Mouse (Mus musculus) CD4-positive, CD25-positive, alpha-beta regulatory T cell, adult 4 months (primary cell): Measurements from ENCODE around the gene Ccs. TPM values are rescaled to one million over a fixed set of nuclear protein-coding genes. Genes with fewer than 3 reads are reported as not detected.

Experiments used
- polyA plus RNA-seq, 2 experiments: library from polyadenylated mRNA; unstranded; fragments of 100-300 nt; shearing (Covaris generic); gene quantifications; one replicate each; pipeline ENCODE4 v1.2.1; 2017

The Ccs gene
- polyA plus RNA-seq, 2 experiments from 2014 or later = 137 to 175 TPM

Other genes with a start within 250 kb of the Ccs start
- gene Lrfn4, start 223.7 kb downstream of the Ccs start, polyA plus RNA-seq = not detected
- 10 to 100 TPM; 45.3 to 50.7 TPM for gene Rce1, start 213.7 kb downstream of the Ccs start, polyA plus RNA-seq
- not detected for gene Gm960, start 140.7 kb downstream of the Ccs start, polyA plus RNA-seq
- under 1 TPM; 0.13 to 0.18 TPM for gene Sptbn2, start 128.2 kb downstream of the Ccs start, polyA plus RNA-seq
- 100 to 1,000 TPM; 105 to 151 TPM for gene Rbm4b, start 82.8 kb downstream of the Ccs start, polyA plus RNA-seq
- 10 to 100 TPM; 27.9 to 49.0 TPM for gene Rbm4, start 45.4 kb downstream of the Ccs start, polyA plus RNA-seq
- 10 to 100 TPM; 29.3 to 43.9 TPM for gene Gm21992, start 27.7 kb downstream of the Ccs start, polyA plus RNA-seq
- 10 to 100 TPM; 22.1 to 53.5 TPM for gene Rbm14, start 27.7 kb downstream of the Ccs start, polyA plus RNA-seq
- gene Ccdc87, start within 50 bp of the Ccs start, polyA plus RNA-seq = not detected
- gene Ctsf, start 15.8 kb upstream of the Ccs start, polyA plus RNA-seq = 1 to 10 TPM; 2.0 to 4.8 TPM
- gene Actn3, start 38.6 kb upstream of the Ccs start, polyA plus RNA-seq = not detected
- 1 to 10 TPM; 3.7 to 6.2 TPM for gene Zdhhc24, start 39.3 kb upstream of the Ccs start, polyA plus RNA-seq
- gene Bbs1, start 67.3 kb upstream of the Ccs start, polyA plus RNA-seq = 1 to 10 TPM in 1 of 2 experiments, under 1 TPM in 1; 0.38 to 1.7 TPM
- gene Dpp3, start 89.0 kb upstream of the Ccs start, polyA plus RNA-seq = 10 to 100 TPM; 39.4 to 67.8 TPM
- under 1 TPM in 1 of 2 experiments, not detected in 1; 0.33 TPM for gene Peli3, start 103.8 kb upstream of the Ccs start, polyA plus RNA-seq
- 10 to 100 TPM; 75.6 to 83.6 TPM for gene Mrpl11, start 122.8 kb upstream of the Ccs start, polyA plus RNA-seq
- 1 to 10 TPM in 1 of 2 experiments, under 1 TPM in 1; 0.90 to 2.1 TPM for gene Npas4, start 151.0 kb upstream of the Ccs start, polyA plus RNA-seq
- gene Slc29a2, start 184.5 kb upstream of the Ccs start, polyA plus RNA-seq = 1 to 10 TPM; 2.4 to 2.5 TPM
- 10 to 100 TPM; 11.9 to 20.5 TPM for gene B4gat1, start 199.5 kb upstream of the Ccs start, polyA plus RNA-seq
- under 1 TPM; 0.35 to 0.80 TPM for gene AC124502.3, start 199.6 kb upstream of the Ccs start, polyA plus RNA-seq
- 100 to 1,000 TPM in 1 of 2 experiments, 10 to 100 TPM in 1; 85.7 to 136 TPM for gene Brms1, start 202.0 kb upstream of the Ccs start, polyA plus RNA-seq
- under 1 TPM; 0.14 to 0.17 TPM for gene Rin1, start 211.1 kb upstream of the Ccs start, polyA plus RNA-seq
- not detected for gene Cd248, start 228.7 kb upstream of the Ccs start, polyA plus RNA-seq
- gene Tmem151a, start 246.2 kb upstream of the Ccs start, polyA plus RNA-seq = not detected
- gene Yif1a, start 249.2 kb upstream of the Ccs start, polyA plus RNA-seq = 10 to 100 TPM; 58.1 to 67.8 TPM